Mouse (Mus musculus) bone marrow macrophage, adult 2 months (primary cell): Measurements from ENCODE around the gene 4930579F01Rik. TPM values are rescaled to one million over a fixed set of nuclear protein-coding genes. Genes with fewer than 3 reads are reported as not detected.

Experiments used
- H3K27ac ChIP-seq: 2 replicates; pipeline ENCODE4 v1.5.1; 2012; ENCODE audit warnings: low read depth, low read length; ENCODE audit not compliant: insufficient read depth
- H3K4me1 ChIP-seq: 2 replicates; pipeline ENCODE4 v1.6.1; 2012; ENCODE audit warnings: low read length; ENCODE audit not compliant: control insufficient read depth, insufficient read depth
- H3K4me3 ChIP-seq: 2 replicates; pipeline ENCODE4 v1.5.1; 2012; ENCODE audit warnings: mild to moderate bottlenecking, low read length, moderate library complexity; ENCODE audit not compliant: insufficient read depth
- CTCF ChIP-seq: IDR thresholded peaks from 2 replicates; pipeline ENCODE4 v1.5.1; 2012; ENCODE audit warnings: low read depth, mild to moderate bottlenecking, low read length, moderate library complexity
- POLR2A ChIP-seq: IDR thresholded peaks from 2 replicates; pipeline ENCODE4 v1.6.1; 2012; ENCODE audit warnings: mild to moderate bottlenecking, low read depth, low read length, borderline replicate concordance
- polyA plus RNA-seq: library from polyadenylated mRNA; stranded (reverse); fragments of >200 nt; gene quantifications from 2 replicates; pipeline ENCODE4 v1.2.4, GENCODE M21; 2012; ENCODE audit not compliant: missing spikeins, insufficient read depth, insufficient read length

Gene 4930579F01Rik
- polyA plus RNA-seq, 1 experiment, result not detected

DNA sequence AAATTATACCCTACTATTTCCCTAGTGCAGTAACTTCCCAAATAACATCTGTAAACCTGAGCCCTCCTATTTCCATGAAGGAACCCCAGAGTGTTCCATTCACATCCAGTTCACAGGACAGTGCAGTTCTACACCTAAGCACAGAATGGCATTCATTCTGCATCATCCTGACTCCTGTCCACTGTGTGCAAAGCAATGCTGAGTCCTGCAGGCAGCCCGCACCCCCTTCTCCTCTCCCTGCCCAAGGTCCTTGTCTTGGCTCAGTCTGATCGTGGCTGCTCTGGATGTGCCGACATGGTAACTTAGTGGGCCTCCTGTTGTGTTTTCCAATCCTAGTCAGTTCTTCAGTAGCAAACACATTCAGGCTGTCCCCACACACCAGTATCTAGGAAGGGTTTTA, 36.6 kb upstream of the 4930579F01Rik start:
- H3K27ac ChIP-seq, result no peak overlapping the region
- H3K4me1 ChIP-seq, result no peaks in the 10 kb centered on the region
- TF ChIP-seq CTCF (no peak), POLR2A (no peak)
- H3K4me3 ChIP-seq, result no peak overlapping the region

- Histone ChIP-seq H3K4me3 (no peak overlapping the region), H3K27ac (no peak overlapping the region), H3K4me1 (no peaks in the 10 kb centered on the region)
- TF ChIP-seq CTCF, result no peak
- no peak for TF ChIP-seq POLR2A
Observed at GRCm38 (mm10) chr3:138229448-138229847, 35.8 kb upstream of the 4930579F01Rik start.

DNA sequence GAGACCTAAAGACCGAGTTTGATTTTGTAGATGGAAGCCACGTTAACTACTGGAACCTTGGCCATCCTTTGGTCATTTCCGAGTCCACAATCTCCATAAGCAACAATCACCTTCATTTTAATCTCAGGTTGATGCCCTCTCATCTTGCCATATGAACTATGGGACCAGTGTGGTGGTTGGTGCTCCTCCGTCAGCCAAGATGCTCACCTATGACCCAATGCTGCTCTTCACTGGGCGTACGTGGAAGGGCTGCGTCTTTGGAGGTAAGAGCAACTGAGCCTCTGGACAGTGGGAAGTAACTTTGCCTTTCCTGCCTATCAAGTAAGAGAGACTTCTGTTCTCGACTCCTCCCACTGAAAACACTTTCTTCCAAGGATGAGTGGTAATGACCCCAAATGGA, 34.2 kb upstream of the 4930579F01Rik start:
- Histone ChIP-seq H3K27ac (no peak overlapping the region), H3K4me3 (no peak overlapping the region), H3K4me1 (no peaks in the 10 kb centered on the region)
- TF ChIP-seq POLR2A, result no peak
- TF ChIP-seq CTCF, result no peak

GRCm38 (mm10) chr3:138227082-138227481, 33.5 kb upstream of the 4930579F01Rik start:
- Histone ChIP-seq H3K27ac (no peak overlapping the region), H3K4me3 (no peak overlapping the region), H3K4me1 (no peaks in the 10 kb centered on the region)
- TF ChIP-seq POLR2A, result no peak
- TF ChIP-seq CTCF, result no peak

- TF ChIP-seq CTCF (no peak), POLR2A (no peak)
Observed at GRCm38 (mm10) chr3:138226476-138226875, 32.9 kb upstream of the 4930579F01Rik start.

GRCm38 (mm10) chr3:138225853-138226252, 32.2 kb upstream of the 4930579F01Rik start:
- Histone ChIP-seq H3K4me3 (no peak overlapping the region), H3K27ac (no peak overlapping the region), H3K4me1 (no peaks in the 10 kb centered on the region)
- TF ChIP-seq CTCF, result no peak
- no peak for TF ChIP-seq POLR2A

More at GRCm38 (mm10) chr3:138226476-138226875, 32.9 kb upstream of the 4930579F01Rik start:
- Histone ChIP-seq H3K27ac (no peak overlapping the region), H3K4me1 (no peaks in the 10 kb centered on the region), H3K4me3 (no peak overlapping the region)

- no peak overlapping the region for H3K4me3 ChIP-seq
- no peak overlapping the region for H3K27ac ChIP-seq
- TF ChIP-seq POLR2A (no peak), CTCF (no peak)
- H3K4me1 ChIP-seq, result no peaks in the 10 kb centered on the region
Observed at GRCm38 (mm10) chr3:138225331-138225730, 31.7 kb upstream of the 4930579F01Rik start.

- no peak for TF ChIP-seq CTCF
- TF ChIP-seq POLR2A, result no peak
- no peaks in the 10 kb centered on the region for H3K4me1 ChIP-seq
- H3K4me3 ChIP-seq, result no peak overlapping the region
- H3K27ac ChIP-seq, result no peak overlapping the region
Observed at GRCm38 (mm10) chr3:138224363-138224954, 30.8 kb upstream of the 4930579F01Rik start.

DNA sequence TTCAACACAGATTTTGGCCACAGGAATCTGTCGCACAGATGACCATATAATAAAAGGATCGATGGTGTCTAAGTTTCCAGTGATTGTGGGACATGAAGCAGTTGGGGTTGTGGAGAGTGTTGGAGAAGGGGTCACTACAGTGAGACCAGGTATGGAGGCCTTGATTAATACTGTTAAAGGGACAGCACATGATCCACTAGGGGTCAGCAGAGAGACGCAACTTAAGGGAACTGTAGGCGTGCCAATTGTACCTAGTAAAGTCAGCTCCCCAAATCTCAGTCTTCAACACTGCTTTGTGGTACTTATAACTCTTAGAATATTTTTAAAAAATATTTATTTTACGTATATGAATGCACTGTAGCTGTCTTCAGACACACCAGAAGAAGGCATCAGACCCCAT, 29.3 kb upstream of the 4930579F01Rik start:
- H3K4me1 ChIP-seq, result no peaks in the 10 kb centered on the region
- TF ChIP-seq POLR2A, result no peak
- H3K27ac ChIP-seq, result no peak overlapping the region
- H3K4me3 ChIP-seq, result no peak overlapping the region

DNA sequence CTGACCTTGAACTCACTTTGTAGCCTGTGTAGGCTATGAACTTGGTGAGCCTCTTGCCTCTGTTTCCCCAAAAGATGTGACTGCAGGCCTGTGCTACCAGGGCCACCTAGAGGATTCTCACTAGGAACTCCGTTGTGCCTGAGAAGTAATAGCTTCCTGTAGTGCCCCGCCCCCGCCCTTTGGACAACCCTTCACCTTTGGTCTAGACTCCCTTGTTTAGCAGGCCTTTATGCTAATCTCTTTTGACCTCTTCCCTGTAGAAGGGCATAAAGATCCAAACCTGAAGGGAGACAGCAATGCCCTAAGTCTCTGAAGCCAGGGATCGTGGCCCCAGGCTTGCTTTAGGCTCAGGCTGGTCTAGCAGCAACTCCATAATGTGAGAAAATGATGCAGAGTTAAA, 28.9 kb upstream of the 4930579F01Rik start:
- no peak for TF ChIP-seq POLR2A
- TF ChIP-seq CTCF, result no peak
- Histone ChIP-seq H3K27ac (no peak overlapping the region), H3K4me3 (no peak overlapping the region), H3K4me1 (no peaks in the 10 kb centered on the region)

DNA sequence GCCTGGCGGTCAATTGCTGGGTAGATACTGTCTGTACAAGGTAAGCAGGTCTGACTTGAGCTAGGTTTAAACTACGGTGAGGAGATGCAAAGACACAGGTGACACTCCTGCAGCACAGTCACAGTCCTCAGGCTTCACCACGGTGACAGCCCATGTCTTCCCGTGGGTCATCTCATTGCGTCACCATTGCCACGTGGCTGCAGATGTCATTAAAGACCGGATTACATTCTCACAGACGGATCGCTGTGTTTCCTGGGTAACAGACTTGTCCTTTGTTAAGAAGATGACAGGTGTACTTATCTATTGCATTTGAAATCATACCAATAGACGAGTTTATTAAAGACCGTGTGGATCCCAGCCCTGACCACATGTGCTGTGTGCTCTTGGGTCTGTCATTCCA, 27.5 kb upstream of the 4930579F01Rik start:
- no peak for TF ChIP-seq POLR2A
- no peaks in the 10 kb centered on the region for H3K4me1 ChIP-seq

More for the DNA sequence above, 27.5 kb upstream of the 4930579F01Rik start:
- no peak overlapping the region for H3K27ac ChIP-seq
- H3K4me3 ChIP-seq, result no peak overlapping the region
